Mouse (Mus musculus) midbrain, embryonic 13.5 days (tissue): ENCODE measurements around the gene Gm49395. TPM values are rescaled to one million over a fixed set of nuclear protein-coding genes. Genes with fewer than 3 reads are reported as not detected.

Source experiments
- ATAC-seq: fragments of 200-750 bp; cut with Nextera tagmentation; 2 replicates; pipeline ENCODE4 v1.8.0; 2017; ENCODE audit warnings: mild to moderate bottlenecking, moderate TSS enrichment, moderate library complexity
- H3K27ac ChIP-seq: fragments of 300-500 bp; sonication (generic); 2 replicates; pipeline ENCODE4 v1.5.1; 2015; ENCODE audit warnings: inconsistent platforms, mild to moderate bottlenecking, moderate library complexity
- H3K27me3 ChIP-seq: fragments of 300-500 bp; sonication (generic); 2 replicates; pipeline ENCODE4 v1.6.1; 2015; ENCODE audit warnings: mild to moderate bottlenecking, inconsistent platforms
- H3K36me3 ChIP-seq: fragments of 300-500 bp; sonication (generic); 2 replicates; pipeline ENCODE4 v1.6.1; 2015; ENCODE audit warnings: mild to moderate bottlenecking, inconsistent platforms
- H3K4me1 ChIP-seq: fragments of 300-500 bp; sonication (generic); replicated peaks from 2 replicates; pipeline ENCODE4 v1.6.1; 2015; ENCODE audit warnings: inconsistent platforms
- H3K4me2 ChIP-seq: fragments of 300-500 bp; sonication (generic); replicated peaks from 2 replicates; pipeline ENCODE4 v1.6.1; 2015; ENCODE audit warnings: moderate library complexity, mild to moderate bottlenecking, inconsistent platforms
- H3K4me3 ChIP-seq: fragments of 300-500 bp; sonication (generic); replicated peaks from 2 replicates; pipeline ENCODE4 v1.5.1; 2015; ENCODE audit warnings: mild to moderate bottlenecking, inconsistent platforms
- H3K9ac ChIP-seq: fragments of 300-500 bp; sonication (generic); replicated peaks from 2 replicates; pipeline ENCODE4 v1.6.1; 2015; ENCODE audit warnings: mild to moderate bottlenecking, inconsistent platforms
- H3K9me3 ChIP-seq: fragments of 300-500 bp; sonication (generic); 2 replicates; pipeline ENCODE4 v1.6.1; 2016; ENCODE audit warnings: mild to moderate bottlenecking, inconsistent platforms
- WGBS: fragments of 180-500 bp; shearing (Covaris S2); methylation state at CpG from one replicate; pipeline ENCODE4 v1.1.7; 2015; 5-methylcytosine and 5-hydroxymethylcytosine counted together
- polyA plus RNA-seq: library from polyadenylated mRNA; unstranded; fragments of >200 nt; fragmentation: Nextera tagmentation; extraction: Ambion mirVana; gene quantifications from 2 replicates; pipeline ENCODE4 v1.2.1, GENCODE M21; 2015

The Gm49395 gene
- polyA plus RNA-seq, 1 experiment from 2014 or later, result 3.0 TPM

DNA sequence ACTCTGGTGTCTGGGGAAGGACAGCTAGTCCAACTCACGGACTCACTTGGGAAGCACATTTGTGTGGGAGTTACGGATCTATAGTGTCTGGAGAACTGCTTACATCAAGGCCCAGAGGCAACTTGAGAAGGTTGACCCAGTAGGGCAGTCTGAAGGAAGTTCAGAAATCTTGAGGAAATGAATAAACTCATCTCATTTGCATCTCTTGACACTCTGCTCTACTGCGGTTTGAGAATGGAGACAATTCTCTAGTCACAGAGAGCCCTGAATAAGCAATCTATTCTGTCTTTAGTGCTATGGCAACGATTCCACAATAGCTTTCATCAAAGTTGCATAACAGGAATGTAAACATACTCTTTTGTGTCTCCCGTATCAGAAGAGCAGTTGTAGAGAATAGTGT lies 4.8 kb downstream of the Gm49395 start:
- no peak overlapping the region for H3K9ac ChIP-seq
- H3K36me3 ChIP-seq, result no peaks in the 10 kb centered on the region
- H3K4me2 ChIP-seq, result no peak overlapping the region
- H3K27me3 ChIP-seq, result peaks cover 32% of the 10 kb centered on the region
- no peaks in the 10 kb centered on the region for H3K9me3 ChIP-seq
- peaks cover 7% of the 10 kb centered on the region for H3K4me1 ChIP-seq
- no peak overlapping the region for H3K4me3 ChIP-seq
- no peak for ATAC-seq
- WGBS, result 55% methylated on average over 5 of the region's 5 CpGs
- no peak overlapping the region for H3K27ac ChIP-seq

- no peaks in the 10 kb centered on the region for H3K9me3 ChIP-seq
- WGBS, result 67% methylated on average over 2 of the region's 2 CpGs
- H3K27me3 ChIP-seq, result peaks cover 25% of the 10 kb centered on the region
These were observed 5.5 kb downstream of the Gm49395 start for GRCm38 (mm10) chr13:115096216-115096615.

GRCm38 (mm10) chr13:115095392-115095791 lies 6.3 kb downstream of the Gm49395 start:
- 92% methylated on average over 2 of the region's 2 CpGs for WGBS
- Histone ChIP-seq H3K4me3 (no peak overlapping the region), H3K27ac (no peak overlapping the region), H3K9ac (no peak overlapping the region), H3K27me3 (peaks cover 17% of the 10 kb centered on the region), H3K9me3 (no peaks in the 10 kb centered on the region), H3K36me3 (no peaks in the 10 kb centered on the region), H3K4me1 (peaks cover 8% of the 10 kb centered on the region), H3K4me2 (no peak overlapping the region)
- ATAC-seq, result no peak

More at GRCm38 (mm10) chr13:115096216-115096615, 5.5 kb downstream of the Gm49395 start:
- Histone ChIP-seq H3K9ac (no peak overlapping the region), H3K4me3 (no peak overlapping the region), H3K36me3 (no peaks in the 10 kb centered on the region), H3K4me2 (no peak overlapping the region), H3K27ac (no peak overlapping the region), H3K4me1 (peaks cover 1% of the 10 kb centered on the region; the same call in 1 of the 2 replicates)
- no peak for ATAC-seq

DNA sequence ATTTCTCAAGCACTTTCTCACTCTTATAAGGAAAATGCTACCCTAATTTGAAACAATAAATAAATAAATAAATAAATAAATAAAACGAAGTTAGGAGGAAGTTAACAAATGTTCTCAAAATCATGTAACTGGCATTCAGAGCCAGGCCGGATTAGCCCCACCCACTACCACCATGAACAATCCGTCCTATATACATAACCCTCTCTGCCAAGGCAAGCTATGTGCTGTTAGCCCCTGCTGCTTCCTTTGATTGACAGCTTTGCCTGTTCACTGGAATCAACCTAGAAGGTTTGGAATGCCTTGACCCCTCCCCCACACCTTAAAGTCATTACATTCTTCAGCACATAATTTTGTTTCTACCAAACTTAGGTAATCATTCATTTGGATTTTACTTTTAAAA lies 10.2 kb downstream of the Gm49395 start:
- Histone ChIP-seq H3K4me1 (peaks cover 22% of the 10 kb centered on the region), H3K9ac (no peak overlapping the region), H3K4me3 (no peak overlapping the region), H3K27me3 (no peaks in the 10 kb centered on the region), H3K36me3 (peaks cover 14% of the 10 kb centered on the region), H3K4me2 (no peak overlapping the region), H3K27ac (no peak overlapping the region), H3K9me3 (0 out of 2 replicates have a peak, but pooled peaks cover 2% of the 10 kb centered on the region)
- WGBS, result 80% methylated on average over 3 of the region's 3 CpGs
- no peak for ATAC-seq

- Histone ChIP-seq H3K27ac (no peak overlapping the region), H3K9ac (peak overlapping the region; percentile 59; the same call in 1 of the 2 replicates), H3K27me3 (no peaks in the 10 kb centered on the region), H3K4me2 (peak overlapping the region; percentile 97), H3K36me3 (peaks cover 17% of the 10 kb centered on the region), H3K4me3 (peak overlapping the region; percentile 68), H3K9me3 (0 out of 2 replicates have a peak, but pooled peaks cover 2% of the 10 kb centered on the region), H3K4me1 (peaks cover 22% of the 10 kb centered on the region)
- ATAC-seq, result no peak
- WGBS, result 49% methylated on average over 9 of the region's 9 CpGs
These were observed 10.7 kb downstream of the Gm49395 start for GRCm38 (mm10) chr13:115090977-115091445.

DNA sequence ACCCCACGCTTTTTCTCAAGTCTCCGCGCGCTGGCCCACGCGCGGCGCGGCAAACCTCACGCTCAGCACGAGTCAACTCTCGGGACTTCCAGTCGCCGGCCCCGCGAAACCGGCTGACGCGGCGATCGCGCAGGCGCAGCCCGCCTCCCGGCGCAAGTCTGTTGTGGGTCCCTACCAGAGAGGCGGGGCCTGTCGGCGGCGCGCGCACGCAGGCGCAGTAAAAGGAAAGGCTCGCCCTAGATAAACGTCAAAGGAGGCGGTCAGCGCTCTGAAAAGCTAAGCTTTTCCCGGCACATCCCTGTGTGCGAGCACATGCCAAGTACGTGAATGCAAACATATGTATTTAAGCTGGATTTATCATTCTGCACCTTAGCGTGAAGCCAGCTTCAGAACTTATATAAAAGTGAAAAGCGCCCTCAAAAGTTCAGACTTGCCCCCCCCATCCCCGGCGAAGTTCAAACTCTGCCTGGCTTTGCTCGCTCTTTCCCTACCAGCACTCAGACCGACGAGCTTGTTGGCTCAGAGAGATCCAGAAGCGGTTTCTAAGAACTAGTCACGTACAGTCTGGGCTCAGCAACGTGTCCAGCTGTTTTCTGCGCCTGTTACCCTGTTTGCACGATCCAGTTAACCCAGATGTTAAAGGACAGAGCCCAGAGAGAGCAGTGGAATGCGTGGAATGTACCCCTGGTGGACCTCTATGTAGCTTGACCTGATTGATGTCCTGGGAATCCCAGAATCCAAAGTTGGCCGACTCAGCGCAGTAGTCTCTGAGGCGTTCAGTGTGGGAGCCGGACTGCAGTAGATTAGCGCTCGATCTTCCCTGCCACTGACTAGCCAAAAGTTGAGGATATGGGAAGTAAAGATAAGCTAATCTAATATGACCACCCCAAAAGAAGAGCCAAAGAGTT lies 11.4 kb downstream of the Gm49395 start, which contains the start of gene Pelo:
TSS of gene Pelo (minus strand) at position 118 of the 908 bp plus-strand sequence.
- peak within 1 kb of the TSS; percentile 44; the same call in 1 of the 2 replicates for H3K27ac ChIP-seq
- H3K9ac ChIP-seq, result peak within 1 kb of the TSS; percentile 82
- no peaks in the 10 kb centered on the region for H3K27me3 ChIP-seq
- 0 out of 2 replicates have a peak, but pooled peaks cover 2% of the 10 kb centered on the region for H3K9me3 ChIP-seq
- WGBS, result under 1% methylated on average over 60 of the region's 60 CpGs
- ATAC-seq, result peak; percentile 97
- H3K4me1 ChIP-seq, result peaks cover 22% of the 10 kb centered on the region
- H3K4me2 ChIP-seq, result peak within 1 kb of the TSS; percentile 97
- H3K4me3 ChIP-seq, result peak within 1 kb of the TSS; percentile 68
- H3K36me3 ChIP-seq, result peaks cover 18% of the 10 kb centered on the region

GRCm38 (mm10) chr13:115089395-115090025 lies 12.2 kb downstream of the Gm49395 start:
- H3K4me2 ChIP-seq, result peak overlapping the region; percentile 97
- peaks cover 20% of the 10 kb centered on the region for H3K36me3 ChIP-seq
- H3K9me3 ChIP-seq, result 0 out of 2 replicates have a peak, but pooled peaks cover 2% of the 10 kb centered on the region
- no peaks in the 10 kb centered on the region for H3K27me3 ChIP-seq
- peak overlapping the region; percentile 82 for H3K9ac ChIP-seq
- WGBS, result 10% methylated on average over 31 of the region's 35 CpGs
- H3K4me3 ChIP-seq, result peak overlapping the region; percentile 68
- H3K4me1 ChIP-seq, result peaks cover 22% of the 10 kb centered on the region
- peak overlapping the region; percentile 30; the same call in 1 of the 2 replicates for H3K27ac ChIP-seq
- peak; percentile 84 for ATAC-seq

DNA sequence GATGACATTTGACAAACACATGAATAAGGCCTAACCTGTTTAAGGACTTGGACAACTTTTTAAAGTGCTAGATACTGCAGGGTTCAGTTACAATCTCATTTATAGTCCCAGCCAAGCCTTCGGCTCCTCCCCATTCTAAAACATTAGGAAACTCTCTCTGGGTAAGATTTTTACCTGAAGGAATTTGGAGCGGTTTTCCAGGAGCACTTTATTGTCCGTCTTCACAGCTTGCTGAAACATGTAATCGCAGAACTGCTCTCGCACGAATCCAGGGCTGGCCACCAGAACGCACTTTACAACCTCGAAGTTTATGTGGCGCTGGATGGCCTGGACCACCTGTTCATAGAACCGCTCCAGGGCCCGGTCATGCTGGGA lies 12.7 kb downstream of the Gm49395 start:
- H3K27me3 ChIP-seq, result no peaks in the 10 kb centered on the region
- H3K9ac ChIP-seq, result peak overlapping the region; percentile 82
- H3K36me3 ChIP-seq, result peaks cover 22% of the 10 kb centered on the region
- H3K4me1 ChIP-seq, result peaks cover 22% of the 10 kb centered on the region
- WGBS, result 72% methylated on average over 11 of the region's 11 CpGs
- no peak overlapping the region for H3K27ac ChIP-seq
- H3K4me2 ChIP-seq, result peak overlapping the region; percentile 97
- 0 out of 2 replicates have a peak, but pooled peaks cover 2% of the 10 kb centered on the region for H3K9me3 ChIP-seq
- peak overlapping the region; percentile 68 for H3K4me3 ChIP-seq
- no peak for ATAC-seq

GRCm38 (mm10) chr13:115085974-115086373 lies 15.7 kb downstream of the Gm49395 start:
- Histone ChIP-seq H3K9me3 (0 out of 2 replicates have a peak, but pooled peaks cover 2% of the 10 kb centered on the region), H3K4me3 (no peak overlapping the region), H3K9ac (no peak overlapping the region), H3K4me2 (no peak overlapping the region), H3K27ac (no peak overlapping the region), H3K36me3 (peaks cover 22% of the 10 kb centered on the region), H3K4me1 (peaks cover 20% of the 10 kb centered on the region), H3K27me3 (no peaks in the 10 kb centered on the region)
- ATAC-seq, result no peak
- 93% methylated on average over 6 of the region's 6 CpGs for WGBS

- H3K4me1 ChIP-seq, result no peaks in the 10 kb centered on the region
- ATAC-seq, result no peak
- H3K27ac ChIP-seq, result no peak overlapping the region
- no peak overlapping the region for H3K4me2 ChIP-seq
- H3K27me3 ChIP-seq, result no peaks in the 10 kb centered on the region
- 94% methylated on average over 7 of the region's 7 CpGs for WGBS
- no peaks in the 10 kb centered on the region for H3K9me3 ChIP-seq
- peaks cover 12% of the 10 kb centered on the region for H3K36me3 ChIP-seq
- no peak overlapping the region for H3K4me3 ChIP-seq
- H3K9ac ChIP-seq, result no peak overlapping the region
These were observed 19.4 kb downstream of the Gm49395 start for GRCm38 (mm10) chr13:115082339-115082738.

DNA sequence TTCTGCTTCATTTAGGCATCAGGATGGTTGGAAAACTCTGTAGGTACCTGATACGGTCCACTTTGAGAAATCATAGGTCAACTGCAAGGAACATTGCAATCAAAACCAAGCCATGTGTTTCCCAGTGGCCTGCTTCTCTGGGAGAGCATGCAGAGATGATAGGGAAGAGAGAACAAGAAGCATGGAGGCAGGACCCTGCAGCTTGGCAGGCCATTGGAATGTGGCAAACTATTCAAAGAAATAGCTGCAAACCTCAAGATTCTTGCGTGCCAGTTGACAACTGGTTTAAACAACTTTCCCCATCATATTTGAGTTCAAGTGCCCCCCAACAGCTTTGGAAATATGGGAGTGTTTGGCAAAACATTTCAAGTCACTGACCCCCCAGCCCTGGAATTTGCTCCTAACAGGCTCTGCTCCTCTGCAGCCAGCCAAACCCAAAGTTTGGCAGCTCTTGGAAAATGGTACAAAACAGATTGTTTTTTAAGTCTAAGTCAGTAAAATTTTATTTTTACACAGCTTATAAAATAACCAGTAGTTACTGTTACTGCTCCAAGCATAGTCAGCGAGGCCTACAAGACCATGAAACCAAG lies 21.6 kb downstream of the Gm49395 start:
- H3K9ac ChIP-seq, result no peak overlapping the region
- no peaks in the 10 kb centered on the region for H3K9me3 ChIP-seq
- no peak overlapping the region for H3K4me2 ChIP-seq
- no peaks in the 10 kb centered on the region for H3K4me1 ChIP-seq
- WGBS, result 96% methylated on average over 3 of the region's 3 CpGs
- ATAC-seq, result no peak
- H3K27ac ChIP-seq, result no peak overlapping the region
- no peak overlapping the region for H3K4me3 ChIP-seq
- no peaks in the 10 kb centered on the region for H3K27me3 ChIP-seq
- peaks cover 3% of the 10 kb centered on the region; the same call in 1 of the 2 replicates for H3K36me3 ChIP-seq
